Mouse (Mus musculus): ENCODE results near the gene Rtkn. TPM values are rescaled to one million over a fixed set of nuclear protein-coding genes. Genes with fewer than 3 reads are reported as not detected.

The Rtkn gene
- 0.24 TPM for polyA plus RNA-seq (2014; fragmentation: Illumina TruSeq; extraction: RNeasy Lipid Tissue Mini Kit (QIAGEN cat#74804); ENCODE audit: low read depth, low replicate concordance)

GRCm38 (mm10) chr6:83134951-83135513 is at the start of gene Rtkn:
TSS of gene Rtkn (plus strand) at chr6:83135463.

GRCm38 (mm10) chr6:83086121-83087035 is 48.9 kb upstream of the Rtkn start, which contains the start of gene Lbx2:
TSS of gene Lbx2 (plus strand) at chr6:83086367.

GRCm38 (mm10) chr6:83101316-83101687 is 34.0 kb upstream of the Rtkn start, which contains the start of the genes Ccdc142 and Gm42688:
TSS of gene Ccdc142 (plus strand) at chr6:83101601.
TSS of gene Gm42688 (plus strand) at chr6:83101617.

GRCm38 (mm10) chr6:83108762-83109668 is 26.2 kb upstream of the Rtkn start, which contains the start of gene Mrpl53:
TSS of gene Mrpl53 (plus strand) at chr6:83109040.

GRCm38 (mm10) chr6:83115011-83115671 is 20.1 kb upstream of the Rtkn start, which contains the start of gene Mogs:
TSS of gene Mogs (plus strand) at chr6:83115496.

GRCm38 (mm10) chr6:83120930-83121862 is 14.1 kb upstream of the Rtkn start, which contains the start of gene Wbp1:
TSS of gene Wbp1 (minus strand) at chr6:83121559.

GRCm38 (mm10) chr6:83125331-83125730 is 9.9 kb upstream of the Rtkn start, which contains the start of gene Ino80b:
TSS of gene Ino80b (minus strand) at chr6:83125431.

GRCm38 (mm10) chr6:83156259-83156684 is 21.0 kb downstream of the Rtkn start, which contains the start of the genes Wdr54 and 1700003E16Rik:
TSS of gene Wdr54 (minus strand) at chr6:83156397.
TSS of gene 1700003E16Rik (plus strand) at chr6:83156404.

GRCm38 (mm10) chr6:83165607-83166242 is 30.5 kb downstream of the Rtkn start, which contains the start of gene Dctn1:
TSS of gene Dctn1 (plus strand) at chr6:83165920.

Other genes with a start within 250 kb of the Rtkn start
- not detected for gene Sema4f, start 195.7 kb upstream of the Rtkn start, polyA plus RNA-seq (2014; fragmentation: Illumina TruSeq; extraction: RNeasy Lipid Tissue Mini Kit (QIAGEN cat#74804); ENCODE audit: low read depth, low replicate concordance)
- not detected for gene M1ap, start 188.6 kb upstream of the Rtkn start, polyA plus RNA-seq (2014; fragmentation: Illumina TruSeq; extraction: RNeasy Lipid Tissue Mini Kit (QIAGEN cat#74804); ENCODE audit: low read depth, low replicate concordance)
- gene Dok1, start 102.0 kb upstream of the Rtkn start, polyA plus RNA-seq (2014; fragmentation: Illumina TruSeq; extraction: RNeasy Lipid Tissue Mini Kit (QIAGEN cat#74804); ENCODE audit: low read depth, low replicate concordance) = not detected
- gene Loxl3, start 101.3 kb upstream of the Rtkn start, polyA plus RNA-seq (2014; fragmentation: Illumina TruSeq; extraction: RNeasy Lipid Tissue Mini Kit (QIAGEN cat#74804); ENCODE audit: low read depth, low replicate concordance) = 1.3 TPM
- 3.8 TPM for gene Aup1, start 80.9 kb upstream of the Rtkn start, polyA plus RNA-seq (2014; fragmentation: Illumina TruSeq; extraction: RNeasy Lipid Tissue Mini Kit (QIAGEN cat#74804); ENCODE audit: low read depth, low replicate concordance)
- 1.8 TPM for gene Htra2, start 80.2 kb upstream of the Rtkn start, polyA plus RNA-seq (2014; fragmentation: Illumina TruSeq; extraction: RNeasy Lipid Tissue Mini Kit (QIAGEN cat#74804); ENCODE audit: low read depth, low replicate concordance)
- 0.61 TPM for gene Dqx1, start 77.6 kb upstream of the Rtkn start, polyA plus RNA-seq (2014; fragmentation: Illumina TruSeq; extraction: RNeasy Lipid Tissue Mini Kit (QIAGEN cat#74804); ENCODE audit: low read depth, low replicate concordance)
- gene Tlx2, start 65.2 kb upstream of the Rtkn start, polyA plus RNA-seq (2014; fragmentation: Illumina TruSeq; extraction: RNeasy Lipid Tissue Mini Kit (QIAGEN cat#74804); ENCODE audit: low read depth, low replicate concordance) = not detected
- gene Pcgf1, start 57.6 kb upstream of the Rtkn start, polyA plus RNA-seq (2014; fragmentation: Illumina TruSeq; extraction: RNeasy Lipid Tissue Mini Kit (QIAGEN cat#74804); ENCODE audit: low read depth, low replicate concordance) = 3.8 TPM
- gene Lbx2, start 49.1 kb upstream of the Rtkn start, polyA plus RNA-seq (2014; fragmentation: Illumina TruSeq; extraction: RNeasy Lipid Tissue Mini Kit (QIAGEN cat#74804); ENCODE audit: low read depth, low replicate concordance) = not detected
- gene Ccdc142, start 33.9 kb upstream of the Rtkn start, polyA plus RNA-seq (2014; fragmentation: Illumina TruSeq; extraction: RNeasy Lipid Tissue Mini Kit (QIAGEN cat#74804); ENCODE audit: low read depth, low replicate concordance) = not detected
- 0.53 TPM for gene Gm42688, start 33.8 kb upstream of the Rtkn start, polyA plus RNA-seq (2014; fragmentation: Illumina TruSeq; extraction: RNeasy Lipid Tissue Mini Kit (QIAGEN cat#74804); ENCODE audit: low read depth, low replicate concordance)
- gene Mrpl53, start 26.4 kb upstream of the Rtkn start, polyA plus RNA-seq (2014; fragmentation: Illumina TruSeq; extraction: RNeasy Lipid Tissue Mini Kit (QIAGEN cat#74804); ENCODE audit: low read depth, low replicate concordance) = 50.2 TPM
- 2.3 TPM for gene Mogs, start 20.0 kb upstream of the Rtkn start, polyA plus RNA-seq (2014; fragmentation: Illumina TruSeq; extraction: RNeasy Lipid Tissue Mini Kit (QIAGEN cat#74804); ENCODE audit: low read depth, low replicate concordance)
- 2.1 TPM for gene Wbp1, start 13.9 kb upstream of the Rtkn start, polyA plus RNA-seq (2014; fragmentation: Illumina TruSeq; extraction: RNeasy Lipid Tissue Mini Kit (QIAGEN cat#74804); ENCODE audit: low read depth, low replicate concordance)
- gene Ino80b, start 10.0 kb upstream of the Rtkn start, polyA plus RNA-seq (2014; fragmentation: Illumina TruSeq; extraction: RNeasy Lipid Tissue Mini Kit (QIAGEN cat#74804); ENCODE audit: low read depth, low replicate concordance) = not detected
- not detected for gene Wdr54, start 20.9 kb downstream of the Rtkn start, polyA plus RNA-seq (2014; fragmentation: Illumina TruSeq; extraction: RNeasy Lipid Tissue Mini Kit (QIAGEN cat#74804); ENCODE audit: low read depth, low replicate concordance)
- gene 1700003E16Rik, start 20.9 kb downstream of the Rtkn start, polyA plus RNA-seq (2014; fragmentation: Illumina TruSeq; extraction: RNeasy Lipid Tissue Mini Kit (QIAGEN cat#74804); ENCODE audit: low read depth, low replicate concordance) = not detected
- 10.8 TPM for gene Dctn1, start 30.5 kb downstream of the Rtkn start, polyA plus RNA-seq (2014; fragmentation: Illumina TruSeq; extraction: RNeasy Lipid Tissue Mini Kit (QIAGEN cat#74804); ENCODE audit: low read depth, low replicate concordance)
- 0.65 TPM for gene Slc4a5, start 84.4 kb downstream of the Rtkn start, polyA plus RNA-seq (2014; fragmentation: Illumina TruSeq; extraction: RNeasy Lipid Tissue Mini Kit (QIAGEN cat#74804); ENCODE audit: low read depth, low replicate concordance)
- gene Mthfd2, start 190.4 kb downstream of the Rtkn start, polyA plus RNA-seq (2014; fragmentation: Illumina TruSeq; extraction: RNeasy Lipid Tissue Mini Kit (QIAGEN cat#74804); ENCODE audit: low read depth, low replicate concordance) = 3.4 TPM
- gene Mob1a, start 190.6 kb downstream of the Rtkn start, polyA plus RNA-seq (2014; fragmentation: Illumina TruSeq; extraction: RNeasy Lipid Tissue Mini Kit (QIAGEN cat#74804); ENCODE audit: low read depth, low replicate concordance) = 94.8 TPM
- 118 TPM for gene Bola3, start 213.7 kb downstream of the Rtkn start, polyA plus RNA-seq (2014; fragmentation: Illumina TruSeq; extraction: RNeasy Lipid Tissue Mini Kit (QIAGEN cat#74804); ENCODE audit: low read depth, low replicate concordance)